Mouse (Mus musculus): Measurements from ENCODE around the gene Nkx1-1. TPM values are rescaled to one million over a fixed set of nuclear protein-coding genes. Genes with fewer than 3 reads are reported as not detected.

Gene Nkx1-1
- polyA plus RNA-seq, 1 experiment from 2014 or later, result not detected

- Histone ChIP-seq H3K4me1 (replicated peaks) (peaks cover 17% of the 10 kb centered on the region), H3K36me3 (replicated peaks) (no peaks in the 10 kb centered on the region), H3K9me3 (replicated peaks) (no peaks in the 10 kb centered on the region), H3K4me3 (replicated peaks) (no peak overlapping the region), H3K27ac (replicated peaks) (no peak overlapping the region), H3K9ac (no peak overlapping the region), H3K27me3 (peaks cover 93% of the 10 kb centered on the region), H3K4me2 (no peak overlapping the region)
- 4% methylated on average over 23 of the region's 23 CpGs for WGBS (ENCODE audit: insufficient replicate concordance)
- ATAC-seq (ENCODE audit: insufficient read depth), result peak; percentile 54; the same call in 1 of the 2 replicates
Measured at GRCm38 (mm10) chr5:33438214-33438613, 4.4 kb upstream of the Nkx1-1 start.

DNA sequence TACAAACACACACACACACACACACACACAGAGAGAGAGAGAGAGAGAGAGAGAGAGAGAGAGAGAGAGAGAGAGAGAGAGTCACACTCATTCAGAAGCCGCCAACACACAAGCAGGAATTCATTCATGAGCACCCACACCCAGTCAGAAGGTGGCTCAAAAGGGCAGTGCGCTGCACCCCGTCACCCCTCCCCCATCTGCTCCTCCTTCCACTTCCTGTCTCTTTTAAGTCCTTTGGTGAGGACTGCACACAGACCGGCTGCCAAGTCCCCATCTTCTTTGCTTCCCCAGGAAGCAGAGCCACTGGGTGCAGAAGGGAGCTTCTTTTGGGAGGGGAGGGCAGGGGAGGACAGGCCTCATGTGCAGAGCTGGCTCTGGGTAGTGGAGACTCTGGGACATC, 2.2 kb upstream of the Nkx1-1 start:
- H3K36me3 ChIP-seq (replicated peaks), result no peaks in the 10 kb centered on the region
- H3K4me3 ChIP-seq (replicated peaks), result no peak overlapping the region
- H3K4me1 ChIP-seq (replicated peaks), result peaks cover 16% of the 10 kb centered on the region
- H3K27me3 ChIP-seq, result peaks cover 95% of the 10 kb centered on the region
- no peak for ATAC-seq (ENCODE audit: insufficient read depth)
- H3K9me3 ChIP-seq (replicated peaks), result no peaks in the 10 kb centered on the region
- 3% methylated on average over 4 of the region's 4 CpGs for WGBS (ENCODE audit: insufficient replicate concordance)
- no peak overlapping the region for H3K27ac ChIP-seq (replicated peaks)
- H3K4me2 ChIP-seq, result no peak overlapping the region
- H3K9ac ChIP-seq, result no peak overlapping the region

DNA sequence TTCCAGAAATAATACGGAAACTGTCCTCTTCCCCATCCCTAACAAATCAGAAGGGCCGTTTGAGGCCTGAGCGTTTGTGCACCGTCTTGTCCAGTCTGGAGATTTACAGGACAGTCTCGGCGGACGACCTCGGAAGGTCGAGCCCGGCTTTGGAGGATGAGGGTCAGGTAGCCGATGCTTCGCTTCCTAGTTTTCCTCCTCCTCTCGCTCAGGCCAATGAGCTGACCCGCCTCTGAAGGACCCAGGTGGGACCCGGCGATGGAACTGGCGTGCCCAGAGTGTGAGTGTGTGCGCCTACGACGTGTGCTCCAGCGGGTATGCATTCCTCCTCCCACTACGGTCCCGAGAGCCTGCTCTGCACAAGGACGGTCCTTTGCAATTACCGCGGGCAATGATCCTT, 1.4 kb upstream of the Nkx1-1 start:
- WGBS (ENCODE audit: insufficient replicate concordance), result 4% methylated on average over 26 of the region's 26 CpGs

DNA sequence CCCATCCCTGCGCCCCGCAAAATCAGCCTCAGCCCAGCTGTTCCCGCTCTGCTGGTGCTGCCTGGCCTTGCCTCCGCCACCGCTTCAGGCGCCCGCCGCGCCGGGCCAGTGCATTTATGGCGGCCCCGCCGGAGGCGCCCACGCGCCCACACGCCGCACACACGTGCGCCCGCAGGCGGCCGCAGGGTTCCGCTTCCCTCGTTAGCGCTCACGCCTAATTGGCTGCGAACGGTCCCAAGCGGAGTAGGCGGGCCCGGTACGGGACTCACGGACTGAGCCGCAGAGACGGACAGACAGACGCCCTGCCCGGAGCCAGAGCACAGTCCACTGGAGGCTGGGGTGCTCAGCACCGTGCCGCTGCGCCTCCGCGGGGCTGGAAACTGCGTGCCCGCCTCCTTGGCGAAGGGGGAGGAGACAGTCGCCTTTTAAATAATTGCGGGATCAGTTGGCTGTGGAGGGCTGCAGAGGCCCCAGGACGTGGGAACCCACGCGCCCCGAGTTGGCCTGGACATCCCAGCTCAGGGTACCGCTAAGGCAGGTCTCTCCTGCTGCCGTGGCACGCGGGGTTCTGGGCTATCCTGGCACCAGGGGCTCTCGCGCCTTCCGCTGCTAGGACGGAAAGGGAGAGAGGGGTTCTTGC, 485 bp upstream of the Nkx1-1 start:
- ATAC-seq (ENCODE audit: insufficient read depth), result no peak
- Histone ChIP-seq H3K4me3 (replicated peaks) (peak overlapping the region; percentile 18), H3K4me1 (replicated peaks) (peaks cover 18% of the 10 kb centered on the region), H3K27ac (replicated peaks) (no peak overlapping the region), H3K27me3 (peaks cover 100% of the 10 kb centered on the region), H3K4me2 (peak overlapping the region; percentile 23), H3K9me3 (replicated peaks) (no peaks in the 10 kb centered on the region), H3K36me3 (replicated peaks) (no peaks in the 10 kb centered on the region), H3K9ac (no peak overlapping the region)
- WGBS (ENCODE audit: insufficient replicate concordance), result 1% methylated on average over 58 of the region's 60 CpGs

More for the DNA sequence above, 1.4 kb upstream of the Nkx1-1 start:
- H3K4me3 ChIP-seq (replicated peaks), result no peak overlapping the region
- ATAC-seq (ENCODE audit: insufficient read depth), result no peak
- H3K27me3 ChIP-seq, result peaks cover 96% of the 10 kb centered on the region
- H3K27ac ChIP-seq (replicated peaks), result no peak overlapping the region
- H3K36me3 ChIP-seq (replicated peaks), result no peaks in the 10 kb centered on the region
- no peak overlapping the region for H3K4me2 ChIP-seq
- peaks cover 18% of the 10 kb centered on the region for H3K4me1 ChIP-seq (replicated peaks)
- H3K9ac ChIP-seq, result no peak overlapping the region
- no peaks in the 10 kb centered on the region for H3K9me3 ChIP-seq (replicated peaks)

DNA sequence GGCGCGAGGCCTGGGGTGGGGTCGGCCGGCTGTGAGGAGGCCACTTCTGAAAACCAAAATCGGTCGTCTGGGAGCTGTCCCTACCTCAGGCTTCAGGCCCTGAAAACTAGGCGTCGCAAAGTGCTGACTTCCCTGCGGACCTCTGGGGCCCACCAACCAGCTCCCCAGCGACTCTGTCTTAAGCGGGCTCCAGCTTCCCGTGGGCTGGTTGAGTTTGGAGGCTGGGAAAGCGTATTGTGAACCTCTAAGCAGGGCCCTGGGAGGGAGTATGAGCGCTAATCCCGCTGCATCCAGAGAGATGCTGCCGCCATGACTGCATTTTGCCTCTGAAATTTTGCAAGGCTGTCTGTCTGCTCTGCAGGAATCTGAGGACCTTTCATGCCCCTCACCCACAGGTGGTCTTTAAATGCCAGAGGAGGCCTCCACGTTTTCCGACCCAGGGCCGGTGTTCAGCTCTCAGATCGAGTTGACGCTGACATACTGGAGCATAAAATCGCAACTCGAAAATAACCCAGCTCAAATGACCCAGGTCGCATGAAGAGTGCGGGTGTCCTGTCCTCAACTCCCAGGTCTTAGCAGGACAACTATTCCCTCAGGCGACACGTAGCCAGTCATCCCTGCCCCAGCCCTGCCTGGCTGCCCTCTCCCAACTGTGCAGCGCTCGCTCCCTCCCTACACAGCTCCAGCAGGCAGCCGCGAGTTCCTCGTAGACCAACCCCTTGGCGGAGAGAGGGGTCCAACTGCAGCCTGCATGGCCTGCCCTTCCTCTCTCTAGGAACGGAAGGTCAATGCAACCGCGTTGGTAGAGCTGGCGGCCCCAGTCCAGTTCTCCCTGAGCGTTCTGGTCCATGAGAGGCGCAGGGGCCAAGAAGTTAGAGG, 1.5 kb downstream of the Nkx1-1 start:
- WGBS (ENCODE audit: insufficient replicate concordance), result under 1% methylated on average over 39 of the region's 39 CpGs
- Histone ChIP-seq H3K9me3 (replicated peaks) (no peaks in the 10 kb centered on the region), H3K27ac (replicated peaks) (no peak overlapping the region), H3K4me2 (no peak overlapping the region), H3K27me3 (peaks cover 100% of the 10 kb centered on the region), H3K4me1 (replicated peaks) (peaks cover 18% of the 10 kb centered on the region), H3K9ac (no peak overlapping the region), H3K4me3 (replicated peaks) (no peak overlapping the region), H3K36me3 (replicated peaks) (no peaks in the 10 kb centered on the region)
- ATAC-seq (ENCODE audit: insufficient read depth), result no peak

DNA sequence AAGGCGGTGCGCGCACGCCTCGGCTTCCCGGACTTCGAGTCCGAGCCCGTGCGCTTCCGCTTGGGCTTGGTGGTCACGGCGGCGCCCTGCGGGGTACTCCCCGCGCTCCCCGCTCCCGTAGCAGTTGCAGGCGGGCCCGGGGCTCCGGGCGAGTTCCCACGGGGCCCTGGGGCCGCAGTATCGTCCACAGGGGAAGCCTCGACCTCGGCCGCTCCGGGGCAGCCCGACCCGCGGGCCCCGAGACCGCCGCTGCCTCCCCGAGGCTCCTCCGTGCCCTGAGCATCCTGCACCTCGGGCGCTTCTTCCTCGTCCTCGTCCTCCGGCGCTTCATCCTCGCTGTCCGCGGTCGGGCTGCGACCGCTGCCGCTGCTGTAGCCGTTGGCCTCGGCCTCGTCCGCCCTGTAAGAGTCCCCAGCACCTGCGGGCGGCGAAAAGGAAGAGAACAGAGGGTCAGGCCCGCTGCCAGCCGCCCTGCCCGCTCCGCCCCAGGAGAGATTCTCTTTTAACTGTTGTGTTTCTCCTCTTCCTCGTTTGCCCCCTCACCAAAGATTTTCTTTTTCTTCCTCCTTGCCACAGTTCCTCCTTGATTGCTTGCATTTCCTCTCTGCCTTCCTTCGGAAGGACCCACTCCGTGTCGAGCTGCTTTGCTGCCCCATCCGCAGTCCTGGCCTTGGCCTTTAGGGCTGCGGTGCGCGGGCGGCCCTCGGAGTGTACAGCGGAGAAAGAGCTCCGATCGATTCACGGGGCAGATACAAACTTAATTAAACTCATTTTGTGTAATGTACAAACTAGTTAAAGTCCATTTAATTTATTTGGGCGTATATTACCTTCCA, 2.4 kb downstream of the Nkx1-1 start:
- no peaks in the 10 kb centered on the region for H3K9me3 ChIP-seq (replicated peaks)
- ATAC-seq (ENCODE audit: insufficient read depth), result no peak
- H3K4me1 ChIP-seq (replicated peaks), result peaks cover 18% of the 10 kb centered on the region
- H3K36me3 ChIP-seq (replicated peaks), result no peaks in the 10 kb centered on the region
- H3K27me3 ChIP-seq, result peaks cover 99% of the 10 kb centered on the region
- WGBS (ENCODE audit: insufficient replicate concordance), result 1% methylated on average over 77 of the region's 77 CpGs
- no peak overlapping the region for H3K27ac ChIP-seq (replicated peaks)
- peak overlapping the region; percentile 23; the same call in 1 of the 2 replicates for H3K4me2 ChIP-seq
- H3K9ac ChIP-seq, result no peak overlapping the region
- H3K4me3 ChIP-seq (replicated peaks), result no peak overlapping the region

GRCm38 (mm10) chr5:33430511-33431172, 3.1 kb downstream of the Nkx1-1 start:
- WGBS (ENCODE audit: insufficient replicate concordance), result 2% methylated on average over 64 of the region's 64 CpGs
- no peak for ATAC-seq (ENCODE audit: insufficient read depth)
- Histone ChIP-seq H3K4me1 (replicated peaks) (peaks cover 18% of the 10 kb centered on the region), H3K4me3 (replicated peaks) (no peak overlapping the region), H3K36me3 (replicated peaks) (no peaks in the 10 kb centered on the region), H3K9ac (no peak overlapping the region), H3K27ac (replicated peaks) (no peak overlapping the region), H3K27me3 (peaks cover 97% of the 10 kb centered on the region), H3K4me2 (peak overlapping the region; percentile 23; the same call in 1 of the 2 replicates), H3K9me3 (replicated peaks) (no peaks in the 10 kb centered on the region)

GRCm38 (mm10) chr5:33430106-33430505, 3.7 kb downstream of the Nkx1-1 start:
- 4% methylated on average over 16 of the region's 16 CpGs for WGBS (ENCODE audit: insufficient replicate concordance)

GRCm38 (mm10) chr5:33427461-33427860, 6.3 kb downstream of the Nkx1-1 start:
- H3K4me2 ChIP-seq, result no peak overlapping the region
- no peaks in the 10 kb centered on the region for H3K36me3 ChIP-seq (replicated peaks)
- H3K4me1 ChIP-seq (replicated peaks), result 0 out of 2 replicates have a peak, but pooled peaks cover 7% of the 10 kb centered on the region
- no peak overlapping the region for H3K4me3 ChIP-seq (replicated peaks)
- H3K9ac ChIP-seq, result no peak overlapping the region
- H3K9me3 ChIP-seq (replicated peaks), result no peaks in the 10 kb centered on the region
- no peak overlapping the region for H3K27ac ChIP-seq (replicated peaks)
- peaks cover 70% of the 10 kb centered on the region for H3K27me3 ChIP-seq
- ATAC-seq (ENCODE audit: insufficient read depth), result no peak

More at GRCm38 (mm10) chr5:33430106-33430505, 3.7 kb downstream of the Nkx1-1 start:
- Histone ChIP-seq H3K27ac (replicated peaks) (no peak overlapping the region), H3K4me2 (no peak overlapping the region), H3K9me3 (replicated peaks) (no peaks in the 10 kb centered on the region), H3K4me1 (replicated peaks) (peaks cover 18% of the 10 kb centered on the region), H3K36me3 (replicated peaks) (no peaks in the 10 kb centered on the region), H3K4me3 (replicated peaks) (no peak overlapping the region), H3K27me3 (peaks cover 91% of the 10 kb centered on the region), H3K9ac (no peak overlapping the region)
- ATAC-seq (ENCODE audit: insufficient read depth), result no peak

DNA sequence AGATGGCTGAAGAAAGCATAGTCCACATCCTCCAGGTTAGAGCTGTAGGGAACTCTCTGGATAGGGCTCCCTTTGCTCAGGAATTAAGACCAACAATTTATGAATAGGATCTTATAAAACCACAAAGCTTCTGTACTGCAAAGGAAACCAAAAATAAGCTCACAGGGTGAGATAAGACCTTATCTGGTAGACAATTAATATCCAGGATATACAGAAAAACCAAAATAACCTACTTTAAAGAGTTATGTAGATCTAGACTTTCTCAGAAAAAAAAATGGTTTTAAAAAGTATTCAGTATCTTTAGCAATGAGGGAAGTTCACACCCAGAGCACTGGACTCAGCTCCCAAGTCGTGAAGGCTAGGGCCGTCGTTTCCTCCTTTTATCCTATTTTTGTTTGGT, 13.5 kb downstream of the Nkx1-1 start:
- no peaks in the 10 kb centered on the region for H3K9me3 ChIP-seq (replicated peaks)
- 22% methylated on average over 3 of the region's 3 CpGs for WGBS (ENCODE audit: insufficient replicate concordance)
- no peak overlapping the region for H3K27ac ChIP-seq (replicated peaks)
- no peak overlapping the region for H3K4me3 ChIP-seq (replicated peaks)
- no peak for ATAC-seq (ENCODE audit: insufficient read depth)
- H3K4me1 ChIP-seq (replicated peaks), result no peaks in the 10 kb centered on the region
- no peaks in the 10 kb centered on the region for H3K36me3 ChIP-seq (replicated peaks)
- H3K9ac ChIP-seq, result no peak overlapping the region
- peaks cover 8% of the 10 kb centered on the region; the same call in 1 of the 2 replicates for H3K27me3 ChIP-seq
- no peak overlapping the region for H3K4me2 ChIP-seq
